Comparison of ENCODE assay signal across 11 mouse cellular contexts in the genomic region with DNA sequence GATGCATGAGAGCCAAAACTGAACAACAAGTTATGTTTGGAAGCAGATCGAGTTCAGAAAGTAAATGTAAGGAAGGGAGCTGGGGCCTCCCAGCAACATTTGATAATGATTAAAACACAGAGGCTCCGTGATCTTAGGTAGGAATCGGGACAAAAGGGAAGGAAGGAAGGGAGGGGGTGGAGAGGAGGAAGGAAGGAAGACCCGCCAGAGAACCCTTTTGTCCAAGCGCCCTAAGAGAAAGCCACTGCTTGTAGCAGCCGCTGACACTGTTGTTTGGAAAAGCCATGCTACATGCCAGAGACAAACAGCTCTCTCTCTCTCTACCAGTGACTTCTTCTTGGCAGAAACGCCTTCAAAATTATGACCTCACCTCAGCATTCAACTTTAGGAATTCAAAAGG. TPM values are rescaled to one million over a fixed set of nuclear protein-coding genes. Genes with fewer than 3 reads are reported as not detected.
DNase-seq lines count a peak whose midpoint lies in the region; ATAC-seq and TF ChIP-seq lines count a peak whose summit lies in the region.
"Had no signal": no experiment of that assay in that cellular context is flagged by ENCODE, and none has a peak within 500 bp of the region (broad histone marks: within the 10 kb centered on the region; RNA-seq: fewer than 3 reads in every experiment).

No protein-coding gene starts in this region.

- peak overlapping the region; percentile 28; the same call in 1 of the 2 replicates for H3K4me2 ChIP-seq in heart, embryonic 15.5 days
- no peak overlapping the region for H3K4me2 ChIP-seq in lung, embryonic 16.5 days (ENCODE audit: low read depth, low read length)

- H3K27me3 ChIP-seq in heart, embryonic 15.5 days, result no peaks in the 10 kb centered on the region
- H3K27me3 ChIP-seq in lung, embryonic 16.5 days (ENCODE audit: control insufficient read depth, insufficient read depth, low read depth, low read length), result no peaks in the 10 kb centered on the region

- H3K27ac ChIP-seq in gastrocnemius, adult 2 months, result peak overlapping the region; percentile 82
- peak overlapping the region; percentile 94 for H3K27ac ChIP-seq in cortical plate, adult 2 months (ENCODE audit: insufficient read depth, low read length)
- H3K27ac ChIP-seq in heart, embryonic 15.5 days, result peak overlapping the region; percentile 64
- peak overlapping the region; percentile 83 for H3K27ac ChIP-seq in lung, embryonic 16.5 days (ENCODE audit: low read length)
- H3K27ac ChIP-seq: macrophage had no signal

- H3K4me1 ChIP-seq in cortical plate, adult 2 months (ENCODE audit: control insufficient read depth, insufficient read depth, low read length), result peaks cover 6% of the 10 kb centered on the region
- peaks cover 21% of the 10 kb centered on the region for H3K4me1 ChIP-seq in heart, embryonic 15.5 days (replicated peaks)
- no peaks in the 10 kb centered on the region for H3K4me1 ChIP-seq in lung, embryonic 16.5 days (replicated peaks; ENCODE audit: control insufficient read depth, insufficient read depth, low read length)

- DNase-seq in gastrocnemius, adult 2 months, result no peak
- no peak for DNase-seq in gastrocnemius, postnatal 36 days
- no peak for DNase-seq in right cerebral cortex, postnatal 4 days
- DNase-seq in thymus, postnatal 36 days, result no peak
- no peak for DNase-seq in left cerebral cortex, postnatal 10 days (ENCODE audit: extremely low spot score in 1 of 2, low spot score in 2 of 2)
- DNase-seq: cerebellum, adult 9-10 months had no signal

- no peak overlapping the region; the same call in 1 of the 2 replicates for H3K4me3 ChIP-seq in gastrocnemius, adult 2 months
- H3K4me3 ChIP-seq in cortical plate, adult 2 months (ENCODE audit: insufficient read depth, low read length), result no peak overlapping the region
- H3K4me3 ChIP-seq in heart, embryonic 15.5 days, result no peak overlapping the region
- no peak overlapping the region for H3K4me3 ChIP-seq in lung, embryonic 16.5 days (ENCODE audit: low read length)

- no peak overlapping the region for H3K9ac ChIP-seq in heart, embryonic 15.5 days
- H3K9ac ChIP-seq in lung, embryonic 16.5 days (ENCODE audit: low read length), result no peak overlapping the region

- H3K9me3 ChIP-seq in heart, embryonic 15.5 days (replicated peaks), result no peaks in the 10 kb centered on the region
- H3K9me3 ChIP-seq in lung, embryonic 16.5 days (ENCODE audit: control insufficient read depth, low read length), result no peaks in the 10 kb centered on the region

- no peak for ATAC-seq in heart, embryonic 15.5 days (replicated peaks; ENCODE audit: insufficient number of reproducible peaks, insufficient read depth, low FRiP score, low read depth)
- peak; percentile 41; the same call in 1 of the 2 replicates for ATAC-seq in lung, embryonic 16.5 days (ENCODE audit: low read depth)
- ATAC-seq: CD4-positive, CD25-positive, alpha-beta regulatory T cell, adult 4 months had no signal

- TF ChIP-seq CTCF in gastrocnemius, adult 2 months (IDR thresholded peaks at IDR 0.05), result no peak
- no peak for TF ChIP-seq CTCF in cortical plate, adult 2 months (IDR thresholded peaks at IDR 0.05; ENCODE audit: extremely low read depth, insufficient read depth, low read length)

- intact Hi-C loops in gastrocnemius, adult 2 months (cut with DNase I), result loop anchor here (2.0 kb wide), 1 partner anchor 29 kb away; no protein-coding TSS in a partner anchor
- intact Hi-C loops in gastrocnemius, postnatal 36 days (cut with DNase I), result no loop called here
- intact Hi-C loops in left cerebral cortex, postnatal 10 days (cut with DNase I), result no loop called here

- TF ChIP-seq POLR2A in cortical plate, adult 2 months (IDR thresholded peaks at IDR 0.05; ENCODE audit: extremely low read depth, insufficient read depth, low read length), result no peak

- H3K36me3 ChIP-seq in heart, embryonic 15.5 days, result peaks cover 9% of the 10 kb centered on the region
- H3K36me3 ChIP-seq in lung, embryonic 16.5 days (ENCODE audit: control insufficient read depth, insufficient read depth, low read length), result peaks cover 4% of the 10 kb centered on the region

- WGBS in heart, embryonic 15.5 days, result 36% methylated on average over 7 of the region's 7 CpGs
- 53% methylated on average over 7 of the region's 7 CpGs for WGBS in lung, embryonic 16.5 days

RNA-seq across cellular contexts. Expression of gene Rasal2, which starts 5.5 kb away (rescaled TPM):
- total RNA-seq in gastrocnemius, adult 2 months (2021), result 1 to 10 TPM; 6.4 to 7.4 TPM
- 1 to 10 TPM; 5.4 to 9.0 TPM for total RNA-seq in gastrocnemius, postnatal 36 days (2021)
- 28.4 and 30.0 TPM in 2 replicates for polyA plus RNA-seq in cortical plate, adult 2 months (2012; rRNA removed)
- 16.0 and 17.8 TPM in 2 replicates for polyA plus RNA-seq in heart, embryonic 15.5 days (2015; fragmentation: Nextera tagmentation; extraction: Ambion mirVana)
- 7.5 and 8.5 TPM in 2 replicates for polyA plus RNA-seq in lung, embryonic 16.5 days (2015; fragmentation: Nextera tagmentation; extraction: Ambion mirVana)
- total RNA-seq in left cerebral cortex, postnatal 10 days (2021), result 10 to 100 TPM; 55.1 to 56.2 TPM
- polyA plus RNA-seq: CD4-positive, CD25-positive, alpha-beta regulatory T cell, adult 4 months had no signal

RNA-seq across cellular contexts. Expression of gene Cryzl2, which starts 40.5 kb away (rescaled TPM):
- total RNA-seq in gastrocnemius, adult 2 months (2021), result under 1 TPM; 0.33 to 0.45 TPM
- under 1 TPM; 0.20 to 0.57 TPM for total RNA-seq in gastrocnemius, postnatal 36 days (2021)
- polyA plus RNA-seq in cortical plate, adult 2 months (2012; rRNA removed), result 11.7 and 13.8 TPM in 2 replicates
- 27.1 and 30.5 TPM in 2 replicates for polyA plus RNA-seq in heart, embryonic 15.5 days (2015; fragmentation: Nextera tagmentation; extraction: Ambion mirVana)
- 15.6 and 17.6 TPM in 2 replicates for polyA plus RNA-seq in lung, embryonic 16.5 days (2015; fragmentation: Nextera tagmentation; extraction: Ambion mirVana)
- 1 to 10 TPM; 3.3 to 3.9 TPM for total RNA-seq in left cerebral cortex, postnatal 10 days (2021)

Comparison
In these comparisons a context has a peak if more than half of its experiments do, and no peak if none do; other contexts are left out.
1. RNA of gene Rasal2, which starts 5.5 kb away (total RNA-seq): 55.1 to 56.2 TPM in left cerebral cortex, postnatal 10 days; 5.4 to 9.0 TPM in gastrocnemius, postnatal 36 days and 6.4 to 7.4 TPM in gastrocnemius, adult 2 months; every median in the first group is over 4 times any median in the second.
2. Peak in every context shown above with its lines, with median percentiles within 50 percentile points of each other: H3K27ac ChIP-seq.